Mouse (Mus musculus): ENCODE measurements around the gene Plk5. TPM values are rescaled to one million over a fixed set of nuclear protein-coding genes. Genes with fewer than 3 reads are reported as not detected.

Gene Plk5
- polyA plus RNA-seq, 1 experiment: 0.57 TPM

GRCm38 (mm10) chr10:80357994-80358639 is 1.9 kb downstream of the Plk5 start:
- no peak for DNase-seq (ENCODE audit: low read depth)

DNA sequence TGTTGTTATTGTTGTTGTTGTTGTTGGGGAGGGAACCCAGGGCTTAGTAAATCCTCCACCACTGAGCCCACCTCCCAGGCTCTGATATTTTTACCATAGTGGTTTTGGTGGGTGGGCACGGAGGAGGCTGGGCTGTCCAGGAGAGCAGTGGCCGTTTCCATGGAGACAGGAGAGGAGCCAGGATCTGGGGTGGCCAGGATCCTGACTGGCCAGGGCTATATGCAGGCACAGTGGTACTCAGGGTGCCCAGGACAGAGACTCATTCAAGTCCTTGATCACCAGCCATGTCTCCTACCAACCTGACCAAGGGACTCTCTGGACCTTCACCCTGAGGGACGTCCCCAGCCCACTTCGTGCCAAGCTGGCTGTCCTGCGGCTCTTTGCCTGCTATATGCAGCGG is 7.5 kb downstream of the Plk5 start:
- DNase-seq (ENCODE audit: low read depth): no peak

- no peak for DNase-seq (ENCODE audit: low read depth)
These were observed 9.5 kb downstream of the Plk5 start for GRCm38 (mm10) chr10:80365736-80366135.

DNA sequence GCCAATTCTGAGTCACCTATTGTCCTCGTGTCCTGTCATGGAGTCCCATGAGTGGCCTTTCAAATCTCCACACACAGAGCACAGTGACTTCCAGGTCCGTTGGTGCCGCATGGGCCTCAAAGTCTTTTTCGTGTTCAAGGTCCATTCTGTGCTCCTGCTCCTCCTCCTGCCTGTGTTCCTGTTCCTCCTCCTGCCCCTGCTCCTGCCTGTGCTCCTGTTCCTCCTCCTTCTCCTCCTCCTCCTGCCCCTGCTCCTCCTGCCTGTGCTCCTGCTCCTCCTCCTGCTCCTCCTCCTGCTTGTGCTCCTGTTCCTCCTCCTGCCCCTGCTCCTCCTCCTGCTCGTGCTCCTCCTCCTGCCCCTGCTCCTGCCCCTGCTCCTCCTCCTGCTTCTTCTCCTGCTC is 11.7 kb downstream of the Plk5 start:
- DNase-seq (ENCODE audit: low read depth): no peak

DNA sequence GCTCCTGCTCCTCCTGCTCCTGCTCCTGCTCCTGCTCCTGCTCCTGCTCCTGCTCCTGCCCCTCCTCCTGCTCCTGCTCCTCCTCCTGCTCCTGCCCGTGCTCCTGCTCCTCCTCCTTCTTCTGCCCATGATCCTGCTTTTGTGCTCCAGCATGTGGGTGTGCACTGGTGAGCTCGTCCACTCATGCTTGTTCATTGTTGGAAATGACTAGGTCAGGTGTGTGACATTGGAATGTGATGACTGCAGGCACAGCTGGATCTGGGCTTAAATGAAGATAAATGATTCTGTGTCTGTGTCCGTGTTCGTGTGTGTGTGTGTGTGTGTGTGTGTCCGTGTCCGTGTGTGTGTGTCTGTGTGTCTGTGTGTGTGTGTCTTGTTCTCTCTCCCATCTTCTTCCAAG is 12.1 kb downstream of the Plk5 start:
- DNase-seq (ENCODE audit: low read depth): no peak

GRCm38 (mm10) chr10:80369995-80370747 is 13.9 kb downstream of the Plk5 start:
- DNase-seq (ENCODE audit: low read depth): no peak

DNA sequence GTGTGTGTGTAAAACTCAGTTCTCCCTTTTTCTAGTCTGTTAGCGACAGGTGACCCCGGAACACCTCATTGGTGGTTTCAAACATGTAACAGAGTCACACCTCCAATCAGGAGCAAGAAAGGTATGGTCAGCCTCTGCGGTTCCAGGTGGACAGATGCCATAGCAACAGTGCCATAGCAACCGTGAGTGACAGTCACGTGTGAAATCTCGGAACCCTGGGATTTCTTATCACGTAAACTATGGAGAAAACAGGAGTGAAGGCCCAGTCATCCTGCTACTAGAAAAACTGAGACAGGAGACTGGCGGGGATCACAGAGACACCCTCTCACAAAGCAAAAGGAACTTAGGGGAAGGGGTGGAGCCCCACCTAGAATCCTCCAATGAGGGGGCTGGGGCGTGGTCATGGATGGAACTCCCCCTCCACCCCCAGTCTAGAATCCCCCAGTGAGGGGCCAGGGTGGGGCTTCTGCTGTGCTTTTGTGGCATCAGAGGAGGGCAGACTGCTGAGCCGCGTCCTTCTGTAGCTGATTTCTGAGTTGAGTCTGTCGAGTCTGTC is 15.2 kb downstream of the Plk5 start:
- no peak for DNase-seq (ENCODE audit: low read depth)

DNA sequence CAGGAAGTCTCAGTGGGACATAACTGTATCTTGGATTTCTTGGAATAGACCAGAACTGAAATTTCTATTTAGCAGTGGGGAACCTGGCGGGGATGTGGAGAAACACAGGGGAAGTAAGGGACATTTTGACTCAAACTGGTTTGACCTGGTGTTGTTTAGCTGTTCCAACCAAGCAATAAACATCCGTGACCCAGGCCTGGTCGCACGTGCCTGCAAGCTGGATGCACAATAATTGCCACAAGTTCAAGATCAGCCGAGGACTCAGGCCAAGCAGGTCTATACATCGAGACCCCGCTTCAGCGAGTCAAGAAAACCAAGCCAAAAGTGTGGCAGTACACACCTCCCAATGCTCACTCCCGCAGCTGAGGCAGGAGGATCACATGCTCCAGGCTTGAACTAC is 15.7 kb downstream of the Plk5 start:
- DNase-seq (ENCODE audit: low read depth): no peak

DNA sequence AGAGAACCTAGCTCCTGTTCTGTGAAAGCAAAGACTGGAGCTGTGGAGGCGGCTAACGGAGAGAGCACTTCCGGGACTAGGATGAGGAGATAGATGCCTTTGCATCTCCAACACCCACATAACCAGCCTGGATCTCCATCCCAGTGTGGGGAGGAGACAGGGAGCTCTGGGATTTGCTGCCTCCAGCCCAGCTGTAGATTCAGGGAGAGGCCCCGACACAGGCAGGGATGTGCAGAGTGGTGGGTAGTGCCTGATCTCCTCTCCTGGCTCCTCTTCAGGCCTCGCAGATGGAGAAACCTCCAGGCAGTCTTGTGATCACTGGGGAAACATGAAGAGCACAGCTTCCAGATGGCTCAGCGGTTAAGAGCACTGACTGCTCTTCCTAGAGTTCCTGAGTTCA is 16.4 kb downstream of the Plk5 start:
- no peak for DNase-seq (ENCODE audit: low read depth)

DNA sequence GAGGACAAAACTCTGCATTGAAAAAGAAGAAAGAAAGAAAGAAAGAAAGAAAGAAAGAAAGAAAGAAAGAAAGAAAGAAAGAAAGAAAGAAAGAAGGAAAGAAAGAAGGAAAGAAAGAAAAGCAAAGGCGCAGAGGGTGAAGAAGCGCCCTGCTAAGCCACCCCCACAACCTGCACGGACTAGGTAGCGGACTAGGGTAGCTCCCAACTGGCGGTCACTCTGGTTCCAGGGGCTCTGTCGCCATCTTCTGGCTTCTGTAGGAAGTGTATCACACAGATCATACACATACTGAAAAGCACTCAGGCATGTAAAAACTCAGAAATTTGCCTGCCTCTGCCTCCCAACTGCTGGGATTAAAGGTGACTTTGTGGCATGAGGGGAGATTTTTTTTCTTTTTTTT is 17.8 kb downstream of the Plk5 start:
- no peak for DNase-seq (ENCODE audit: low read depth)

GRCm38 (mm10) chr10:80376160-80376559 is 19.9 kb downstream of the Plk5 start:
- DNase-seq (ENCODE audit: low read depth): no peak

- no peak for DNase-seq (ENCODE audit: low read depth)
These were observed 21.5 kb downstream of the Plk5 start for GRCm38 (mm10) chr10:80377716-80378115.

DNA sequence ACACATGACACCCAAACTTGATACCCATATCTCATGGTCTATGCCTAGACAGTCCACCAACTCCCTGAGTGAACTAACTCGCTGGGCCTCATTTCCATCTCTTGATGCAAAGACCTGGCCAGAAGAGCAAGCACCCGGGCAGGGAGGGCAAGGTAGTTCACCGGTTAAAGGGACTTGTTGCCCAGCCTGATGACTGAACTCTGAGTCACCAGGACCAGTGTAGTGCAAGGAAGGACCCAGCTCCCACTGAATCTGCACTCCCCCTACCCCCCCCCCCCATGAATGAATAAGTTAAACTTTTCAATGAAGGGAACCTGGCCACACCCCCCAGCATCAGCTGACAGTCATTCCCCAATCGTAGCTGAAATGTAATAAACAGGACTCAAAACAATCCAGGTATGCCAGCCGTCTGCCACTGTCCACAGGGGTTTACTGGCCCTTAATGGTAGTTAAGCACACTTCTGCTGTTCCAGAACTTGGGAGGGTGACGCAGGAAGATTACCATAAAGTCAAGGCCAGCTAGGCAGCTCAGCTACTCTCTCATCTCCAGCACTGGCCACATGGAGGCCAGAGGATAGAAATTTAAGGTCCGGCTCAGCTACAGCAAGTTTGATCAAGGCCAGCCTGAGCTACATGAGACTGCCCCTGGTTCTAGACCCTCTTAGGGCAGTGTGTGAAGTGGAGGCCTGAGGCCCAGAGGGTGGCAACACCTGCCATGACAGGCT is 26.5 kb downstream of the Plk5 start:
- no peak for DNase-seq (ENCODE audit: low read depth)

DNA sequence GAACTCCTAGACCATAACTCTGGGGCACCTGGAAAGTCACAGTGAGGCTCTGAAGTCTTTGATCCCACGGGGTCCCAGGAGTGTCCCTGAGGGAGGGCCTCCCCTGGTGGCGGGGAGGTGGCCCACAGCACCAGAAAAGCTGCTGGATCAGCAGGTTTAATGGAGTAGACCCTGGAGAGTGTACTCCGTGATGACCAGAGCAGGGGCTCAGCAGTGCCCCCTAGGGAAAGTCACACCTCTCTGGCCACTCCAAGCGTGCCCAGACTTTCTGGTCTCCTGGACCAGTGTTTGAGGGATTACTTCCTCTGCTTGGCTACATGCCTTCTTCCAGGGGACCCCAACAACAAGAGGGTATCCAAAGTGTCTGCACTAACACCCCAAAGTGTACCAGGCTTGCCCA is 27.2 kb downstream of the Plk5 start:
- no peak for DNase-seq (ENCODE audit: low read depth)

DNA sequence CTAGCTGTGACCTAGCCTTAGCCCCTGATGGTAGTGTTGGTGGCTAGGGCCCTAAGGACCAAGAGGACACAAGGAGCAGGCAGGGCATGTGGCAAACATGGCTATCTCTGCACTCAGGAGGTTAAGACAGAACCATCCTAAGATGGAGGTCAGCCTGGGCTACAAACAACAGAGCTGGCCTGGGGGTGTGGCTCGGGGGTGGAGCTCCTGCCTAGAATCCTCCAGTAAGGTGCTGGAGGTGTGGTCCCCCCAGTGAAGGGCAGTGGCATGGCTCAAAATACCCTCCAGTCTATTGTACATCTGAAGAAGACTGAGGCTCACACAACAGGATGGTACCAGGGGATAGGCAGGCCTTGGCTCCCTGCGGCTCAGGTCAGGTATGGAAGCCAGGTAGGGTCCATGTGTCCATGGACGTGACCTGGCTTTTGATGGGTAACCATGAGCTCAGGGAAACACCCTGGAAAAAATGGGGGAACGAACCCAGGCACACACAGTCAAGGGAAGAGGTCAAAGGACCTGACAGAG is 27.9 kb downstream of the Plk5 start:
- DNase-seq (ENCODE audit: low read depth): no peak

DNA sequence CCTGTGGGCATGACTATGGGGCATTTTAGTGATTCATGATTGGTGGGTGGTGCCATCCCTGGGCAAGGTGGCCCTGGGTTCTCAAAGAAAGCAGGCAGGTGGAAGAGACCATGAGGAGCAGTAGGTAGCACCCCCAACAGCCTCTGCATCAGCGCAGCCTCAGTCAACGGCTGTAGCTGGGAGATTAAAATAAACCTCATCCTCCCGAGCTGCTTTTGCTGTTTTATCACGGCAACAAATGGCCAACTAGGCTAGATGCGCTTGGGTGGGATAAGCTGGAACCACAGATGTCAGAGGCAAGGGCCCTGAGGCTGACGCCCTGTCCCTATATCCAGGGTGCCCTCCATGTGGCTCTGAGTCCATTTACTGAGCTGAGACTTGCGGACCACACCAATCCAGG is 28.4 kb downstream of the Plk5 start:
- DNase-seq (ENCODE audit: low read depth): no peak

DNA sequence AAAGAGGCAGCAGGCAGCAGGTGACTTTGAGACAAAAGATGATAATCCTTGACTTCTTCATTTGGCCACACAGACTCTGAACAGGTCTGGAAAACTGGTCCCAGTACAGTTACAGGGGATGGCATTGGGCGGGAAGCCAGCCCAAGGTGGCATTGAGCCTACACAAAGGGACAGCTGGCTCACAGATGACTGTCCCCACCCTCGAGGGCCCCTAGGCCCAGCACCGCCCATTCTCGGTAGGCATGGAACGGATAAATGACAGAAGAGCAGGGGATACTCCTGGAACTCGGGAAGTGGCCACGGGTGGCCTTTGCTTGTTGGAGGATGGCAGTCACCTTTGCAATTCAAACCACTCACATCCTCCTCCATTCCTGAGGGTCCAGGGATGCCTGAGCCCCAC is 29.1 kb downstream of the Plk5 start:
- no peak for DNase-seq (ENCODE audit: low read depth)

- DNase-seq (ENCODE audit: low read depth): no peak
These were observed 29.8 kb downstream of the Plk5 start for GRCm38 (mm10) chr10:80385811-80386734.

DNA sequence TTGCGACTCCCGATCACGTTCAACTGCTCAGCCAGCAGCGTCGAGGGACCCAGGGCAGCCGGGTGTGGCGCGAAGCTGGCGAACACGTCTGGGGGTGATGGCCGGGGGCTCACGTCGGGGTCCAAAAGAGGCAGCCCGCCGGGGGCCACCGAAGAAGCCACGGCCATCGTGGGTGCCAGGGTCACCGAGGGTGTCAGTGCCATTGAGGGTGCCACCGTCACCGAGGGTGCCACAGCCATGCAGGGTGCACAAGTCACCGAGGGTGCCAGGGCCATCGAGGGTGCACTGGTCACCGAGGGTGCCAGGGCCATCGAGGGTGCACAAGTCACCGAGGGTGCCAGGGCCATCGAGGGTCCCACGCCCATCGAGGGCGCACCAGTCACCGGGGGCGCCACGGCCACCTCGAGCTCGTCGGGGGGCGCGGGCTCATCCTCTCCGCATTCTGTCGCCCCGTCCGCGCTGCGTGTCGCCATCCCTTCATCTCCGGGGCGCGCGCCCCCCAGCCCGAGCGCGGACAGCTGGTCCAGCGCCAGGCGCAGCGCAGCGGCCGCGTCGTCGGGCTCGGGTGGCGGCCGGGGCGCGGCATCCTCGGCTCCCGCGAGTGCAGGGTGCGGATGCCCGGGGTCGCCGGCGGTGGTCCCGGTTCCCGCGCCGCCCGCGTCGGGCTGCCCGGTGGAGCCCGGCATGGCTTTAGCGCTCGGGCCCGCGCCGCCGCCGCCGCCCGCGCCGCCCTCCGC is 30.6 kb downstream of the Plk5 start:
- DNase-seq (ENCODE audit: low read depth): no peak

DNA sequence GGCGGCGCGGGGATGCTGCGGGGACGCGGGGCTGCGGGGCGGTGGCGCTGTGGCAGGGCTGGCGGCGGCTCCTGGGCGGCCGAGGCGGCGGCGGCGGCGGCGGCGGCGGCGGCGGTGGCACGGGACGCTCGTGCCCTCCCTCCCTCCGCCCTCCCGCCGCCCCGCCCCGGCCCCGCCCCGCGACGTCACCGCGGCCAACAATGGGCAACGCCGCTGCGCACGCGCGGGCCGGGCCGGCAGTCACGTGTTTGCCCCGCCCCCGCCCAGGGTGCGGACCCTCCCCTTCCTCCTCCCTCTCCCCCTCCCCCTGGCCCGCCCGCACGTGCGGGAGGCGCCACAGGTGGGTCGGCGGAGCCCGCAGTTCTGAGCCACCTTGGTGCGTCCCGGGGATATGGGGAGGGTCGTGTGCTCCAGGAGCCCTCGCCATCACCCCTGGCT is 31.3 kb downstream of the Plk5 start, which contains the start of gene Mex3d:
TSS of gene Mex3d (minus strand) at position 138 of the 438 bp plus-strand sequence.
- DNase-seq (ENCODE audit: low read depth): no peak

All from gonadal fat pad, adult 2 months (tissue).